In genomic region chr13:111798044-111798443, GRCm38 (mm10) we compare ENCODE assay signal across 8 mouse cellular contexts. TPM values are rescaled to one million over a fixed set of nuclear protein-coding genes. Genes with fewer than 3 reads are reported as not detected.
DNase-seq lines count a peak whose midpoint lies in the region; ATAC-seq and TF ChIP-seq lines count a peak whose summit lies in the region.

No protein-coding gene starts in this region.

- H3K4me1 ChIP-seq in kidney, postnatal 0 days (replicated peaks; ENCODE audit: insufficient read depth, low read length), result peaks cover 68% of the 10 kb centered on the region

- no peaks in the 10 kb centered on the region for H3K36me3 ChIP-seq in kidney, postnatal 0 days (ENCODE audit: insufficient read depth, low read length)

- H3K27ac ChIP-seq in kidney, postnatal 0 days, result peak overlapping the region; percentile 79

- no peaks in the 10 kb centered on the region for H3K27me3 ChIP-seq in kidney, postnatal 0 days (ENCODE audit: insufficient read depth, low read length)

- TF ChIP-seq CTCF in kidney, postnatal 0 days (IDR thresholded peaks at IDR 0.05; ENCODE audit: low read depth), result no peak

- H3K4me3 ChIP-seq in kidney, postnatal 0 days (replicated peaks; ENCODE audit: low read depth, low read length), result no peak overlapping the region

- H3K9me3 ChIP-seq in kidney, postnatal 0 days (replicated peaks; ENCODE audit: low read length), result no peaks in the 10 kb centered on the region

- ATAC-seq in kidney, postnatal 0 days (replicated peaks; ENCODE audit: low FRiP score, low read depth), result peak; percentile 15; the same call in 1 of the 2 replicates

- WGBS in kidney, postnatal 0 days, result 59% methylated on average over 12 of the region's 12 CpGs

- H3K9ac ChIP-seq in kidney, postnatal 0 days (ENCODE audit: low read depth, low read length), result no peak overlapping the region

- peak; percentile 85 to 88 for DNase-seq in adrenal gland, adult (ENCODE audit: inconsistent age in 2 of 2, low spot score in 1 of 2)
- no peak for DNase-seq in adrenal gland, postnatal 4 days (ENCODE audit: low spot score in 2 of 2)
- DNase-seq in ovary, adult 18-20 months (ENCODE audit: low spot score), result peak; percentile 49
- no peak for DNase-seq in ovary, postnatal 10 days (ENCODE audit: low spot score)
- no peak for DNase-seq in kidney, postnatal 0 days (ENCODE audit: low spot score)
- DNase-seq in testis, postnatal 14 days (ENCODE audit: low spot score), result peak; percentile 47
- DNase-seq in left cerebral cortex, adult 11 months (ENCODE audit: low spot score), result no peak
- DNase-seq in embryo, embryonic 10.5 days (ENCODE audit: low spot score), result no peak

- H3K4me2 ChIP-seq in kidney, postnatal 0 days (ENCODE audit: low read length), result no peak overlapping the region

RNA-seq across cellular contexts. Expression of gene Map3k1, which starts 10.7 kb away (rescaled TPM):
- 10 to 100 TPM; 82.1 to 87.5 TPM for total RNA-seq in adrenal gland, postnatal 4 days (2021)
- 30.3 and 33.1 TPM in 2 replicates for polyA plus RNA-seq in kidney, postnatal 0 days (2015; fragmentation: Nextera tagmentation; extraction: Ambion mirVana)

Comparison
In these comparisons a context has a peak if more than half of its experiments do, and no peak if none do; other contexts are left out.
1. DNase-seq: peak in adrenal gland, adult (2 of 2), ovary, adult 18-20 months (single experiment) and testis, postnatal 14 days (single experiment); none in adrenal gland, postnatal 4 days (0 of 2), ovary, postnatal 10 days (single experiment), kidney, postnatal 0 days (single experiment), left cerebral cortex, adult 11 months (single experiment) and embryo, embryonic 10.5 days (single experiment).